Mouse (Mus musculus): Measurements from ENCODE around the gene Akt1.

DNA sequence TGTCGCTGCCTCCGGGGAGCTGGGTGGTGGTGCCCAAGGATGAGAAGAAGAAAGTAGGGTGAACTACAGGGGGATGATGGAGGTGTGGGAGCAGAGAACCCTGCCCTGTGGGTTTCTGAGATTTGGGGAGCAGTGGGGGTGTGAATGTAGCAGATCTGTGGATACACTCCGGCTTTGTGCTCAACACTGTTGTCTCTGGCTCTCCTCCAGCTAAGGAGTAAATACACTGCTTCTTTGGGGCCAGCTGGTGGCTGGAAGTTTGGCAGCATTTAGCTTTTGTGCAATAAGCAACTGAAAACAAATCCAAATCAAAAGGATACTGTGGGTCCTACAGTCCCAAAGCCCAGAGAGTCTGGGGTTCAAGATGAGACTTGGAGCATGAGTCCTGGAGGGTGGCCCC is 39.3 kb upstream of the Akt1 start:
- TF ChIP-seq CTCF (IDR thresholded peaks at IDR 0.05; ENCODE audit: borderline replicate concordance, extremely low read depth, insufficient read depth, insufficient read length) (no peak), POLR2A (IDR thresholded peaks at IDR 0.05; ENCODE audit: borderline replicate concordance, extremely low read depth, insufficient read depth, insufficient read length, poor library complexity, severe bottlenecking) (no peak)

Measured in brain, embryonic 14.5 days (tissue).